Mouse (Mus musculus) c-Kit-positive CD71-positive TER-119-positive erythroid progenitor cells, embryonic 14.5 days (primary cell): Measurements from ENCODE around the gene Pias4.
"Not testable (repeated sequence)": the region's sequence is repeated elsewhere in the genome, so short reads cannot be mapped to it uniquely, and the experiment has no call there.

Experiments used
- DNase-seq: peaks from one replicate; pipeline ENCODE4 v3.0.0-alpha.2; 2013; ENCODE audit warnings: low spot score

Pias4 gene

DNA sequence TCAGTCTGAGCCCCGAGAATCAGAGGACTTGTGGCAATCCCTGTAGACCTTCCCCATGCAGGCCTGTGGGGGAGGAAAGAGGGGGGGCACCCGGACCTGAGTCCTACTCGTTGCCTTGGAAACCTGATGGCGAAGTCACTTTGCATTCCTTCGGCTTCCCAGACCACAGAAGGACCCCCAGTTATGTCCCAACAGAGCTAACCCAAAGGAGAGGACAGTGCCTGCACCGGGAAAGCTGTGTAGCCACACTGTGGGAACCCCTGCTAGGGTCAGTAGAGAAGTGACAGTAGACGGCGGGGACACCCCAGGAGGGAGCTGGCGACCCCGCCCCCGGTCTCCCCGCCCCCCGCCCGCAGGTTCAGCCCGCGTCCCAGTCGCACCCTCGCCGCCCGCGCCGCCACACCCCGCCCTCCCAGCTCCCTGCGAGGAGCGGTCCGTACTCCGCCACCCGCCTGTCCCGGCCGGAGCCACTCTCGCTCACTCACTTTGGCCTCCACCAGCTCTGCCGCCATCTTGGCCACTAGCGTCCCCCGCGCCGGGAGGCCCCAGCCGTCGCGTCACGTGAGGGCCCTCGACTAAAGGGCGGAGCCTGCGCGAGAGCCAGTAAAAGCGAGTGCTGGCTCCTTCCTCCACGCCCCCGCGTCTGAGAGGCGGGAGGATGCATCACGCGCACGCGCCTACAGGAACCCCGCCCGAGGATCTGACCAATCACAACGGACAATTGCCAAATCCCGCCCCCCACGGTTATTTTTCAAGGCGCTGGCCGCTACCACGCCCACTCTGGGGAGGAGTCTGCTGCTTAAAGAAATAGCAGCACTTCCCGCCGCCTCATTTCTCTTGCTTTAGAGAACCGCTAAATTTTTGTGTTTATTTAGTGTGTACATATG, at the start of gene Pias4:
TSS of gene Pias4 (minus strand) at position 724 of the 887 bp plus-strand sequence.
- DNase-seq, result peak; percentile 100

DNA sequence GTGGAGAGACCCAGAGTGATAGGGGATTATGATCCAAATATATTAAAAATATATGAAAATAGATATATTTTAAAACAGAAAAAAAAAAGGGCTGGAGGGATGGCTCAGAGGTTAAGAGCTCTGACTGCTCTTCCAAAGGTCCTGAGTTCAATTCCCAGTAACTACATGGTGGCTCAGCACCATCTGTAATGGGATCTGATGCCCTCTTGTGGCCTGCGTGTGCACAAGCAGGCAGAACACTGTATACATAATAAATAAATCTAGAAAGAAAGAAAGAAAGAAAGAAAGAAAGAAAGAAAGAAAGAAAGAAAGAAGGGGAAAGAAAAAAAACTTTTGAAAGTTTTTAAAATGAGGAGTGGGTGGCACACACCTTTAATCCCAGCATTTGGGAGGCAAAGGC, 49.5 kb upstream of the Pias4 start:
- not testable (repeated sequence) for DNase-seq

DNA sequence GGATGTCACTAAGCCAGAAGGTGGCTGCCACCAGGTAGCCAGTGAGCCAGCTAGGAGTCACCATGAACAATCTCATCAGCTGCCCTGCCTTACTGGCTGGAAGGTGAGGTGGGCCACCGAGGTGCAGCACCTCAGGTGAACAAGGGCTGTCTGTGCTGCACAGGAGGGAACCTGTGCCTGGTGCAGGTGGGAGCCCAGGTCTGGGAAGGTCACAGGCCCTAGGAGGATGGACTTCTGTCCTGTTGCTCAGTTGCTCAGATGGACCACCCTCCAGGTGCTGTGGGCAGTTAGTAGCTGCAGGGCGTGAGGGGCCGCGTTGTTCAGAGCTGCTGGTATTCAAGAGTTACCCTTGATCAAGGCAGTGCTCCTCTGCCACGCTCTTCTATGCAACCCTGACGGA, 49.1 kb upstream of the Pias4 start:
- DNase-seq, result no peak

DNA sequence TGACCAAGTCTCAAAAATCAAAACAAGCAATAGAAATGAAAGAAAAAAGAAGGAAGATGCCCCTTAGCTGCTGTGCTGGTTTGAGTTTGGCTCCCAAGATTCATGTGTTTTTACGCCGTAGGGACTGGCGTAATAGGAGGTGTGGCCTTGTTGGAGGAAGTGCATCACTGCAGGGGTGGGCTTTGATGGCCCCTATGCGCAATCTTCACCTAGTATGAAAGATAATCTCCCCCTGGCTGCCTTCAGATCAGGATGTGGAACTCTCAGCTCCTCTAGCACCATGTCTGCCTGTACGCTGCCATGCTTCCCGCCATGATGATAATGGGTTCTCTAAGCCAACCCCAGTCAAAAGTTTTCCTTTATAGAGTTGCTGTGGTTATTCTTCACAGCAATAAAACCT, 48.5 kb upstream of the Pias4 start:
- no peak for DNase-seq

DNA sequence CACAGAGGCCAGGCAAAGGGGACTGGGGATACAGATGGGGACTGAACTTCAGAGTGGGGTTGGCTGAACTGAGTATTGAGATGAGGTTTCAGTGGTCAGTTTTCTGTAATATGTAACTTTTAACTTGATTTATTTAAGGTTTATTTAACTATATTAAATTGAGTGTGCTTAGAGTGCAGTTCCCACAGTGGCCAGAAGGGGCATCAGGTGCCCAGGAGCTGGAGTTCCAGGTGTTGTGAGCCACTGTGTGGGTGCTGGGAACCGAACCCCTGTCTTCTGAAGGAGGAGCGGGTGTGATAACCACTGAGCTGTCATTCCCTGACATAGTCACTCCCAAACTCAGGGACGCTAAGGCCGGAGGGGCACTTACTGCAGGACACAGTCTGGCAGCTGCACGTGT, 42.4 kb upstream of the Pias4 start:
- no peak for DNase-seq

DNA sequence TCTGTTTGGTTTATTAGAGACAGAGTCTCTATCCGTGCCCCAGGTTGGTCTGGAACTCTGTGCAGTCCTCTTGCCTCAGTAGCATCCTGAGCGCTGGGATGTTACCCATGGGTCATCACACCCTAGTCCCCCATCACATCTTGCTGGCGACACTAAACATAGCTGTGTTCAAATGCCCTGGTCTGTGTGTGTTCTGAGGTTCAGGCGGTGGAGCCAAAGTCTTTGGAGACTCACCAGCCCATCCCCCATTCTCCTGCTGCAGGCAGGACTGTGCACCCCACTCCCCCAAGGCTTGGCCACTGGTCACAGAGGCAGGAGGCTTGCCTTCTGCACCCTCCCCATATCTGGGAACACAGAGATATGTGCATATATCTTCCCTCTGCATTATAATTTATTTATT, 36.4 kb upstream of the Pias4 start:
- no peak for DNase-seq

DNA sequence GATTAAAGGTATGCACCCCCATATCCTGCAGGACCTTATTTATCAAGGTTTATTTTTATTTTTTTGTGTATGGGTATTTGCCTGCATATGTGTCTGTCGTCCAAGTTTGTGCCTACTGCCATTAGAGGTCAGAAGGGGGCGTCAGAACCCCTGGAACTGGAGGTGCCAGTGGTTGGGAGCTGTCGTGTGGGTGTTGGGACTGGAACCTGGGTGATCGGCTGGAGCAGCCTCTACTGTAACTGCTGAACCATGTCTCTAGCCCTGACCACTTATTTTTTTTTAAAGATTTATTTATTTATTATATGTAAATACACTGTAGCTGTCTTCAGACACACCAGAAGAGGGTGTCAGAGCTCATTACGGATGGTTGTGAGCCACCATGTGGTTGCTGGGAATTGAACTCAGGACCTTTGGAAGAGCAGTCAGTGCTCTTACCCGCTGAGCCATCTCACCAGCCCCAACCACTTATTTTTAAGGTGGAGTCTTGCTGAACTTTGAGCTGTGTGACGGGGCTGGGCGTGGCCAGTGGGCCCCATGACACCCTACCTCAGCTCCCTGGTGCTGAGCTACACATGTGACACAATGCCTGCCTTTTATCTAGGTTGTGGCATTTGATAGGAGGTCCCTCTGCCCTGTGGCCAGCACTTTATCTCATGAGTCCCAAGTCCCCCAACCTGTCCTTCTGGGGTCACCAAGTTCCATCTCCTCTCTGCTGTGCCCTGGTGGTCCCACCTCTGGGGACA, 35.4 kb upstream of the Pias4 start:
- DNase-seq, result peak; percentile 77

DNA sequence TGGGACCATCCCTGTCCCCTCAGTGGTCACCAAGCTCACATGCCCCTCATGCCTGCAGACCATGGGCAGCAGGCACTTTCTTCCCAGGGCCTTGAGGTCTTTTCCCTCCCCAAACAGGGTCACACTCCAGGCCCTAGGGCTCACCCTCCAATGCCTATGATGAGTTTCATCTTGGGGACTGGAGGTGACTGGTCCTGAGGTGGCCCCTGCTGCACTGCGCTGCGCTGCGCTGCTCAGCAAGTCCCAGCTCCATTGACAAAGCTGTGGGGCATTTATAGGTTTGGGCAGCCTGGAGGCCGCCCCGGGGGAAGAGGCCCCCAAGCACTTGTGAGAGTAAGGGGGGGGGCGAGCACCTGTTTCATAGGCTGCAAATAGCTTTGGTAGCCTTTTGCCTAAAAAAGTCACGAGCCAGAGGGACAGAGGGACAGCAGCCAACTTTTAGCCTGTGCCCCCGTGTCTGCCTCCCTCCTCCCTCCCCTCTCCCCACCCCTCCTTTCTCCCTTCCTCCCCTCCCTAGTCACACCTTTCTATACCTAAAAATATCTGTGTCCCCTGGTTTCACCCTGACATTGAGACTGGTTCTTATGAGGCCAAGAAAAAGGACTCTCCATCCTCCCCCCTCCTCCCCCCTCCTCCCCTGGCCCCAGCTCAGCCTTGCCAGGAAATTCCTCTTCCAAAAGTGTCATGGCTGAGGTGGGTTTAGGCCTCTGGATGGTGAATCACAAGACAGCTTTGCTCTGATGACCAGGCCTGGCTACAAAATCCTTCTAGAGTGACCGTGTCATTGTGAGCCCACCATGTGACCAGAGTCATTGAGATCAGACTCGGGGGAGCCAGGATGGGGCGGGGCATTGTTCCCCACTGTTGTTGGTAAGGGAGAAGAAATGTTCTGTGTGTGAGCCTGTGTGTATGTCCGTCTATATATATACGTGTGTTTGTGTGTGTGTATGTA, 34.4 kb upstream of the Pias4 start, which contains the start of gene Nmrk2:
TSS of gene Nmrk2 (minus strand) at position 245 of the 952 bp plus-strand sequence.
- no peak for DNase-seq

DNA sequence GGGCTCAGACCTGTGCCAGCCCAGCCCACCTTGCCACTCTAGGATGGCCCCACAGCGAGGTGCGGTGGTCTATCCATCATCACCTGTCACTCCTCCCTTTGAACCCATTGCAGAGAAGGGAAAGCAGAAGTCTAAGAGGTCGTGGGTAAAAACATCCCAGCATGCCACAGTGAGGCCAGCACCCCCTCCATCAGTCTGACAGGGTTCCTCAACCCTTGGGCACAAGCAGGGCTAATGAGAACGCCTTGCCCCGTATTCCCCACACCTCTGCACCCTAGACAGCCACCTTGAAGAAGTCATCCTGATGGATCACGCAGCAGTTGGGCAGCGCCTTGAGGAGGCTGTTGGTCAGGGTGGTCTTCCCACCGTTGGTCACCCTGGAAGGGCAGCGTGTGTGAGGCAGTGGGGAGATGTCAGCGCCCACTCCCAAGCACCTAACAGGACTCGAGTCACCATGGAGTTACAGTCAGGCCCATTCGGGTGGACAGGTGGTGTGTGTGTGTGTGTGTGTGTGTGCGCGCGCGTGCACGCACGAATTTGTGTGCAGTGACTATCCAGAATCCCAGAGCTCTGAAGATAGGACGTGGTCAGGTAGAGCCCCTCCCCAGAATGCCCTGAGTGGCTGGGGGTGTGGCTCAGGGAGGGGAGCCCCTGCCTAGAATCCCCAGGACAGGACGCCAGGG, 33.0 kb upstream of the Pias4 start:
- DNase-seq, result no peak

DNA sequence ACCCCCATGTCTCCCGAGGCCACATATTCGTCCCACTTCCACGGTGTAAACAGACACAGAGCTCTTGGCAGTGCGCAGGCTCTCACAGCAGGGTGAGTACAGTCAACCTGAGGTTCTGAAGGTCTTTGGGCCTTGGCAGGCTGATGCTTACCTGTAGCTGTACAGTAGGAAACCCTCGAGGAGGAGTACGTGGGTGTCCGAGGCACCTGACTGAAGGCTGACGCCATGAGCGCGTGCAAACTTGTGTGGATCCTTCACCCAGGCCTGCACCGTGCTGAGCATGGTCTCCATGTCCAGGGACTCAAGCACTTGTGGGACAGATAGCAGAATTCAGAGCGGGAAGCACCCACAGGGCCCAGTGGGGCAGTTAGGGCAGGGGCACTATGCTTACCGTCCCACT, 32.4 kb upstream of the Pias4 start:
- no peak for DNase-seq

DNA sequence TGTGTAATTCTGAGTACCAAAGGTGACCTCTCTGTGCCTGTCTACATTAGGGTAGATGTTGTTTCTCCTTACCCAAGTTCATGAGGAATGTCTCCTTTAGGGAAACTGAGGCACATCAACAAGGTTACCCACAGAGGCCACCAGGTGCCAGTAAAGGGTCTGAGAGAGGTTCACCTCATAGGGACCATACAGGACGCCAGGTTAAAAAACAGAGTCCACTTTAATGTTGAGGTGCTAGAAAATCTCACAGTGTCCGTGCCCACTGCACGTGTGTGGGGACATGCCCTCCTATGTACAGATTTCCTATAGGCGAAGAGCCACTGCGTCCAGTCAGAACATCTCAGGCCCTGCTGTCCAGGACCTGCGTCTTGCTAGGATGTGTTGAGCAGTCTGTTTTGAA, 31.3 kb upstream of the Pias4 start:
- DNase-seq, result no peak

DNA sequence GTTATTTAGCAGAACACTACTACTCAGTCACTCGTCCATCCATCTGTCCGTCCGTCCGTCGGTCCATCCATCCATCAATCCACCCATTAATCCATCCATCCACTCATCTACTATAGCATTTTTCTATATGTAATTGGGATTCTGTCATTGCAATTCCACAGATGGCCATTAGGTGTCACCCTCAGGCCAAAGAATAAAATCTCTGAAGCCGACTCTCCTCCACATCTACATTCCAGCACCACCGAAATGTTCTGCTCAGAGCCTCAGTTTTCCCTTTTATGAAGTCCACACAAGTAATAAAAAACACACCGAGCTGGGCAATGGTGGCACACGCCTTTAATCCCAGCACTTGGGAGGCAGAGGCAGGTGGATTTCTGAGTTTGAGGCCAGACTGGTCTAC, 30.5 kb upstream of the Pias4 start:
- DNase-seq, result peak; percentile 78

DNA sequence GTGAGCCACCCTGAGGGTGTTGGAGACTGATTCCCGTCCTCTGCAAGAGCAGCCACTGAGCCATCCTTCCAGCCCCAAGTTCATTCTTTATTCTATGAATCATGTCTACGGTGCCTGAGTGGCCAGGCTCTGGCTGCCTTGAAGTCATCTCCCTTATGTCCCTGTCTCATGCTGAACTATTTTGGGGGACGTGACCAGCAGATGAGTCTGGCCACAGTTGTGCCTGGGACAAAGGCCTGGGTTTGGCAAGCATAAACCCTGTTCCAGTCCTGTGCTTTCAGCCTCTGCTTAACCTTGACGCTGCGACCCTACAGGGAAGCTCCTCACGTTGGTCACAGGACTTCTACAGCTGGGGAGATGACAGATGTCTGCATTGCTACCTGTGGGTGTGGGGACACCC, 29.6 kb upstream of the Pias4 start:
- no peak for DNase-seq

DNA sequence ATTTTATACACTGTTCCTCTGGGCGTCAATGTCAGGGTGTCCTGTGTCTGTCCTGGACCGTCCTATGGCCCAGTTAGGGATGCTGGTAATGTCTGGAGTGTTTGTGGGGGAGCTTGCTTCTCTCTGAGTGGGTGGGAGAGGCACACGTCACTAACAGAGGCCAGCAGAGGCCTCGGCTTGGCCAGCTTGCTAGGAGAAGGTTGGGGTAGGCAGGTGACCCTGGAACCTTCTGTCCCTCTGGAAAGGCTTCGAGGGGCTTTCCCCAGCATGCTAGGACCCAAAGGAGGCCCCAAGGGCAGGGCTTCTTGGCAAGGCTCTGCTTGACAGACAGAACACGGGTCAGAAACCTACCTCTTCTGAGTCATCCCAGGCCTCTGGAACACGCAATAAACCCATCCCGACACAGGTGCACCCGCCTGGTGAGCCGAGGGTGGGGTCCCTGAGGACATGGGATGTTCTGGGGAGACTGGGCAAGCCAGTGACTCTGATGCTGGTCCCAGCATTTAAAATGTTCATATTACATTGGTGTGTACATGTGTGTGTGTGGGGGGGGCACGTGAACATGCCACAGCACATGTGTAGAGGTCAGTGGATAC, 28.8 kb upstream of the Pias4 start:
- no peak for DNase-seq

DNA sequence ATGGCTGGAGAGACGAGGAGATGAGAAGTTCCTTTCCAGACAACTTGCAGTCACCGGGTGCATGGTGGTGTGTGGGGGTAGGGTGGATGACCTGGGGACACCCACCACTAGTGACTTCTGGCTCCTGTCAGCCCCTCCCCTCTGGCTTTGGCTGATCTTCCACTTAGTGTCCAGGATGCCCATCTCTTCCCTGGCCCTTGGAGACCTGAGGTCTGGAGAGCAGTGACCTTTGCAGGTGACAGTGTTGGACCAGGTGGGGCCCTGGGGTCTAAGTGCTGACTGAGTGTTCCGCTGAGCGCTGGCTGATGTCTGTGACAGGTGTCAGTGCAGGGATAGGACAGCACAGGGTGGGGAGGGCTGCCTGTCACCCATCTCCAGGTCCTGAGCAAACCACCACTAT, 27.6 kb upstream of the Pias4 start:
- DNase-seq, result no peak

DNA sequence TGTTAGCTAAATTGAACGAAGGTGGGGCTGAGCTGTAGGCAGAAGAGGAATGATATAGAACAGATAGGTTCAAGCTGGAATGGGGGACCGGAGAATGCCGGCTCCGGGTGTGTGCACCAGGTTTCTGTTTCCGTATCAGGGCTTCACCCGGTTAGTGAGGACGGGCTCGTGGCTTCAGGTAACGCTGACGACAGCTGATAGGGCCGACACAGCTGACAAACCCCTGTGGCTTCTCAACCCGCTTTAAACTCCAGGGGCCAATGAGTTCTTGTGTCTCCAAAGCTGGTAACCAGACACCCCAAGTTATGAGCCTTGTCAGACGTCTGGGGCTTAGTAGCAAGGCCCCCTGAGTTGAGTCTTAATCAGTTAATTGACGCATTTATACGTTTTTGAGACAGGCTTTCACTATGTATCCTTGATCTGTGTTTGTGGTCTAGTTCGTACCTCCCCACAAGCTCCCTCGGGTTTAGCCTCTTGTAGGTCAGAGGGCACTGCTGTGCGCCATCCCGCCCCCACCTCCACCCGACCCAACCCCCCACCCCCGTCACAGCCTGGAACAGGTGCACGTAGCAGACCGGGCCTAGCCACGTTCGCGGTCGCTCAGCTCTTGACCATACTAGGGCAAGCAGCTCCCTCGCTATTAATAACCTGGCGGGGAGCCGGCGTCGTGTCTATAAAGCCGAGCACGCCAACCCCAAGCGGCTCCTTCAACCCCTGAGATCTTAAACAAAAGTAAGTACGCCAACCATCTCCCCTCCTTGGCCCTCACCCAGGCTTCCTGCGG, 26.5 kb upstream of the Pias4 start:
- no peak for DNase-seq

DNA sequence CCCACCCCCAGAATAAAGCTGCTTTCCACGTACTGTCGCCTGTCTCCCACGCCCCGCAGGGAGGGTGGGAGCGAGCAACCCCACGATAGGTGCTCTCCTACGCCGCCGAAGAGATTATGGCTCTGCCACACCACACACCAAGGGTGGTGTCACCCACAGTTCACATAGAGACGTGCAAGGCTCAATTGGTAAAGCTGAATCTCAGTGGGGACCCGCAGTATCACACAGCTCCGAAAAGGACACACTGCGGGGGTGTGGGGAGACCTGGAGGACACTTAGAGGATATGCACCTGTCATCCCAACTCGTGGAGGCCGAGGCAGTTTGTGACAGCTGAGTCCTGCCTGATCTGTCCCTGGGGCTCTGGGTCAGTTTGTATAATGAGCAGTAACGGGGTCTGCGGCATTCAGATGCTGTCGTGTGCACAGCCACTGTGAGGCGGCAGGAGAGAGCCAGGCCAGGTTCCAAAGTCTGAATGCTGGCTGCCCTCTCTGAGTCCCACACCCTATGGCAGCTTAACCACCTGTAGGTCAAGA, 25.3 kb upstream of the Pias4 start:
- DNase-seq, result no peak

DNA sequence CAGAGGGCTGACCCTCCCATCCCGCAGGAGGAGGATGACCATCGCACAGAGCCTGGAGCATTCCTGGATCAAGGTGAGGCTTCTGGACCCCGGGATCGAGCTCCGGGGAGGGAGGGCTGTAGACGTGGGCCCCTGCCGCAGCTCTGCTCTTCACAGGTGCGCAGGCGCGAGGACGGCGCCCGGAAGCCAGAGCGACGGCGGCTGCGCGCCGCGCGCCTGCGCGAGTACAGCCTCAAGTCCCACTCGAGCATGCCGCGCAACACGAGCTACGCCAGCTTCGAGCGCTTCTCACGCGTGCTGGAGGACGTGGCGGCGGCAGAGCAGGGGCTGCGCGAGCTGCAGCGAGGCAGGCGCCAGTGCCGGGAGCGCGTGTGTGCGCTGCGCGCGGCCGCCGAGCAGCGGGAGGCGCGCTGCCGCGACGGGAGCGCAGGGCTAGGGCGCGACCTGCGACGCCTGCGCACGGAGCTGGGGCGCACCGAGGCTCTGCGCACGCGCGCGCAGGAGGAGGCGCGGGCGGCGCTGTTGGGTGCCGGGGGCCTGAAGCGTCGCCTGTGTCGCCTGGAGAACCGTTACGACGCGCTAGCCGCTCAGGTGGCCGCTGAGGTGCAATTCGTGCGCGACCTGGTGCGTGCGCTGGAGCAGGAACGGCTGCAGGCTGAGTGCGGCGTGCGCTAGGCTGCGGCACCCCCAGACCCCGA, 24.7 kb upstream of the Pias4 start:
- peak; percentile 72 for DNase-seq

DNA sequence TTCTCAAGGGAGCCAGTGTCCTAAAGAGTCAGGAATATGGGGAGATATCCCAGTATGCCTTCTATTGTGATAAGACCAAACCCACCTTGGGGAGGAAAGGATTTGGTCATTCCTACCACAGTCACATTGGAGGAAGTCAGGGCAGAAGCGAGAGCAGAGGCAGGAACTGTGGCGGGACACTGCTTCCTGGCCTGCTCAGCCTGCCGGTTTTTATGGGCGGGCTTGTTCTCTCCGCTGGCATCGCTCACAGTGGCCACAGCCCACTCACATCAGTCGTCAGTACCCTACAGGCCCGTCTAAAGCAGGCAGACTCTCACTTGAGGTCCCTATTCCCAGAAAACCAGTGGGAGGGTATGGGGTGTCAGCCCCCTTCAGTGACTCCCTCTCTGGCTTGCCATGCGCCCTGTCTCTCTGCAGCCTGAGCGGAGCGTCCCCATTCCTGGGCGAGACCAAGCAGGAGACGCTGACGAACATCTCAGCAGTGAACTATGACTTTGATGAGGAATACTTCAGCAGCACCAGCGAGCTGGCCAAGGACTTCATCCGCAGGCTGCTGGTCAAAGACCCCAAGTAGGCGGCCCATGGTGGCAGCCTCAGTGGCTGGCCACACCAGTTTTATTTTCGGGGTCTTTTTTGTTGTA, 23.7 kb upstream of the Pias4 start:
- DNase-seq, result no peak
